Mouse (Mus musculus) thymus, postnatal 0 days (tissue): ENCODE data around the gene Kif6. TPM values are rescaled to one million over a fixed set of nuclear protein-coding genes. Genes with fewer than 3 reads are reported as not detected.

Source experiments
- DNase-seq: peaks from one replicate; pipeline ENCODE4 v3.0.0-alpha.2; 2015; ENCODE audit warnings: low spot score
- polyA plus RNA-seq: library from polyadenylated mRNA; unstranded; fragments of >200 nt; fragmentation: Nextera tagmentation; extraction: Ambion mirVana; gene quantifications from 2 replicates; pipeline ENCODE4 v1.2.1, GENCODE M21; 2015

The Kif6 gene
- polyA plus RNA-seq, 1 experiment from 2014 or later, result 1.3 TPM

DNA sequence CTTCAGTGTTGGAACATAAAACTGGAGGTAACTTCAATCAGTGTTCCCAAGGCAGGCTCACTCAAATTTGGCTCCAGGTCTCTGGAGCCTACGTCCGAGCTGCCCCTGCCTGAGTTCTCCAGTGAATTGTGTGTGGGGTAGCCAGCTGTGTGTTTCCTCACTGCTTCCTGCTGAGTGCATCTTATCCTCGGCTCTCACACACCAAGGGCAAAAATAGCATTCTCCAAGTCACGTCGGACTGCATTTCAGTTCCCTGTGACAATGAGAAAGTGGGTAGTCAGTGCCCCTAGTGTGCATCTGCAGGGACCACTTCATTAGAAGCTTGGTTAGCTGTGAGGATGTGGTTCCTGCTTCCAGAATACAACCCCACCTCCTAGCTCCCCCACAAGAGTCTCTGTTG lies 222.5 kb downstream of the Kif6 start:
- DNase-seq, result no peak

DNA sequence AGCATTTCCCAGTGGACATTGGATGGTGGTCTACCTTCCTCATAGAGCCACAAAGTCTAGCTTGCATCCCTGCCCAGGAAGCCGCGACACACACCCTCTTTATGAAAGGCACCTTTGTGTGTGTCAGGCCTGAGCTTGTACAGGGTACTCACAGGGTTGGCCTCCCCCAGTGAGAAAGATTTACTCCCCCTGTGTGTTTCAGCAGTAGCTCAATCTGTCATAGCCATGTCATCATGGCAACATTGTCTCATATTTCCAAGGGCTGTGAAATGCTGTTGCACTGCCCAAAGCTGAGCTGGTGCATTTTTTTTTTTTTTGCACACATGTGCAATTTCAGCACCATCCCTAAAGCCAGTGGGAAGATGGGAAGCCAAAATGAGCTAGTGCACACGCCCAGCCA lies 224.3 kb downstream of the Kif6 start:
- DNase-seq, result no peak

DNA sequence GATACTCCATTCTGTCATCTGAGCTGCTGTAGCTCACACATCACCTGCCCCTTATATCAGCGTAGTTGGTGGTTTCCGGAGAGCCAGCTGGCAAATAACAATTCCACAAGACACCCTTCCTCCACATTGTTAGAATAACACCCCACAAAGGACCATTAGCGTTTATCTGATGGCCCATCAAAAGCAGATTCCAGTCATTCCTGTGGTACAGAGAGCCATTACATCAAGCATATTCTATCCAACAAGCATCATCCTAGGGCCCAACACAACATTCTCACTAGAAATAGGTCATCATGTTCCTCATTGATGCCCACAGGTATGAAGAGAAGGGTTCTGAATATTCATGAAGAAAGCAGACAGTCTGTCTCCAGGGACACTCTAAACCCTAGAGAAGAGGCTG lies 236.3 kb downstream of the Kif6 start:
- no peak for DNase-seq

DNA sequence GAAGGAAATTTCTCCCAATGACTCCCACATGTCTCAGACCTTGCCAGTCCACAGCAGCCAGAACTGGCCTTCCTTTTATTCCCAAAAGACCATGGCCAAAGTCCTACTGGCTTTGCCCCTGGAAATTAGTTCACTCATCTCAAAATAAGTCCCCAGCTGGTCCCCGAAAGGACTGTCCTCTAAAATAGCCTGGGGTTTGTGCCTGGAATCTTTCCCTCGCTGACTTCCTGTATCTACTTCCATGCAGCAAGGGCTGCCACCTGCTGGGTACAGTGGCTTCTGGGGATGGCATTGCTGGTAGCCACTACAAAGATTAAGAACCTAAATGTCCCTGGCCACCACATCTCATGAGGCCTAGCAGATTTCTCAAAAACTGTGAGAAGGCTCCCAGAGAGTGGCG lies 237.2 kb downstream of the Kif6 start:
- DNase-seq, result no peak

DNA sequence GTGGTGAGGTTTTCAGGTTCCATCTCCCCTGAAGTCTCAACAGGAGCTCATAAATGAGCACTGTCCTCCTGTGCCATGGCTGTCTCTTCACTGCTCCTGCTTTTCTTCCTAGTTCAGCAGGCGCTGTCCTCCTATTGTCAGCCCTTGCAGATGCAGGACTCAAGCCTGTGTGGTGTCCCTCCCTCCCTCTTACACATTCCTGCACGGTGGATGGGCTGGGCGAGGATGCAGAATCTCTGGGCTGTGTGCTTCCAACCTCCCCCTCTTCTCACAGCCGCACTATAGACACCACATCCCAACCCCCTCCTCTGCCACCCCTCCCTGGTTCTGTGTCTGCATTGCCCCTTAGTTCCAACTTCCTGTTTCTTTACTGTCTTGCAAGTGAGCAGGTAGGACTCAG lies 240.8 kb downstream of the Kif6 start:
- no peak for DNase-seq

DNA sequence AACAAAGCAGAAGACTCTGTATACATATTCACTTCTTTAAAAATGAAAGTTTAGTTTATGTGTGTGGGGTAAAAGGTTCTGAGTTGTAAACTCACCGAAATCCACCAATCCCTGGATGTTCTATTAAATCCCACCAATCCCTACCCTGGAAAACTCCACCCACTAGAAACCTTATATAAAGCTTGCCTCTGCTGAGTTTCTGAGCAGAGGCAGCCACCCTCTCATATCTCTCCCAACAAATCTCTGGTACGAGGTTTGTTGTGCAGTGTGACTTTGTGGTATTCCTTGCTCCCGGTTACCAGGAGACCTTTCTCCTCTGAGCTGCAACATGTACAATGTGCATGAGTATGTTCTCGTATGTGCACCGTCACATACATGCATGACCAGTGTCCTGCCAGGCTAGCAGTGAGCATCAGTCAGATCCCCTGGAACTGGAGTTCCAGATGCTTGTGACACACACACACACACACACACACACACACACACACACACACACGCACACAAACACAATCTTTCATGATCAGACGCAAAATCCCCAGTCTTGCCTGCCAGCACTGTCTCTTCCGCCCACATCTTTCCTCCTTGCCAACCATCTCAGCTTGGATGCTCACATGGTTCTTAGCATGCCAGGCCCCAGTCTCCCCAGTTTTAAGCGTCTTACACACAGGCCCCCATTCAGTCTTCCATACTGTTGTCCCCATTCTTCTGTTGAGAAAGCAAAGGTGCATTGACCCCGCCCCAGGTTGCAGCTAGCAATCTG lies 245.3 kb downstream of the Kif6 start:
- no peak for DNase-seq

DNA sequence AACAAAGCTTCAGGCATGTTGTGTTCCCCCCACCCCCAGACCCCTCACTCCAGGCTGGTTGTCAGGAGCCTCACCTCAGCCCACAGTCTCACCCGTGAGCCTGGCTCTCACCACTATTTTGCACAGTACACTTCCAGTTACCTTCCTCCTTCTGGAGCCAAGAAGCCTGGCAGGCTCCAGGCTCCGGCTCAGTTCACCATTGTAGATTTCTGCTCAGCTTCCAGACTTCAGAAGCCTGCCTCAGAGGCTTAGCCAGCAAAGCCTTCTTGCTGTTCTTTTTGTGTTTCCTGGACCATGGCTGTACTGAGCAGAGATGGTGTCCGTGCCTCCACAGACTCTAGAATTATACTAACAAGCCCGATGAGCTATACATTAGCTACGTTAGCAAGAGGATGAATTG lies 248.7 kb downstream of the Kif6 start:
- no peak for DNase-seq

DNA sequence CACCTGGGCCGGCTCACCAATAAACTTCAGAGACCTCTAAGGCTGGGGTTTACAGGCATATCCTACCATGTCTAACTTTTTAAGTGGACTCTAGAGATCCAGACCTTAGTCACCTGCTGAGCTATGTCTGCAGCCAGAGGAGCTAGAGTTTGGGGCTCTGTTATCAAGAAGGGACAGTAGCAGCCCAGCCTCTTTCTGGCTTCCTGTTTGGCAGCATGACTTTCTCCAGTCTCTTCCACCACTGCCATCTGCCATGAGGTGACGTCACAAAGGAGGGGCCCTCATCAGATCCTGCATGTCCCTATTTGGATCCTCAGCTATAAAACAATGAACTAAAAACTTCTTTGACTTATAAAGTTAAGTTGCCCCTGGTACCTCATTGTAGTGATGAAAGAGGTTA lies 250.7 kb downstream of the Kif6 start:
- DNase-seq, result no peak

DNA sequence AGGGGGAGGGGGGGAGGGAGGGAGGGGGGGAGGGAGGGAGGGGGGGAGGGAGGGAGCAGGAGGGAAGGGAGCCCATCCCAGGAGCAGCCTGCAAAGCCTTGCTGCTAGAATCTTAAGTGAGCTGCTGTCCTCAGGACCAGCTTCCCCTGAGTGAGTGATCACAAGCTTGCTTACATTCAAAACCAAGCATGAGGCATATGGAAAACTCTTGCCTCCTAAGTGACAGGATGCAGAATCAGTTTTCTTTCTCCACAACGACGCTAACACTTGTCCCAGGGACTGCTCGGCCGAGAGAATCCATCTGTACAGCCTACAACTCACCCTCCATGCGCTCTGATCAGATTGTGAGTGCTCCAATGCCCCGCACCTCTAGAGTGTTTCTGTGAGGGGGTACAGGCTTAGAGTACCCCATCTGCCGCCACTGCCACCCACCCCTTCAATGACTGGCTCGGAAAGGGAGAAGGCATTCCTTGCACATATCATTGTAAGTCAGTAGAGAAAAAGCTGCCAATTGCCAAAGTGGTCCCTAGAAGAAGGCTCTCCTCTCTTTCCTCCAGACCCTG lies 251.8 kb downstream of the Kif6 start:
- DNase-seq, result no peak

DNA sequence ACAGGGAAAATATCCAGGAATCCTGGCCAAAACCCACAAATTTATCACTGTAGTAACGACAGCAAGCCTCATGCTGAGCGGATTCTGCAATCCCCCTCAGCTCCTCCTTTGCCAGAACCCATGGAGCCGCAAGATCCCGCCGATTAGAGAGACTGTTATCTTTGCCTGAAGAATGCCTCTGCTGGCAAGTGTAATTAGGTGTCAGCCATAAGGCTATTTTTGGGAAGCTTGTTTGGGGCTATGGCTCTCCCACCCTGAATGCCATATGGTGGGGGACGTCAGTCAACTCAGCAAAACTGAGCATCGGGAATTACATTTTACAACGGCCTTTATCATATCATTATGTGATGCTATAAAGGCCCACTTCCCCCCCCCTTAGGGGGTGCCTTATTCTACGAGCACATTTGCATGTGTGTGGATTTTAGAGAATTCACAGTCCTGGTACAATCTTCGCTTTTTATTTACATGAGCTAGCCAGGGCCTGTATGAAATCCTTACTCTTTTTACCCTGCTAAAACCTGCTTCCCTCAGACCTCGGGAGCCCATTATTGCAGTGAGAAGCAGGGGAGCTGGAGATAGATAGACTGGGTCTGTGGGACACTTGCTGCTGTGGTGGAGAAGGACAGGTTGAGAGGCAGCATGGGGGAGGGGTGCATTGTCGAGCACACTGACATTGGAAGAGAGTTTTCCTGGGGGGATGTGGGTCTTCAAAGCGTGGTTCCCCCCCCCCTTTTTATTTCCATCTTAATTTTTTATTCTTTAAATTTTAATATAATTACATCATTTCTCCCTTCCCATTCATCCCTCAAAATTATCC lies 252.6 kb downstream of the Kif6 start:
- DNase-seq, result no peak

DNA sequence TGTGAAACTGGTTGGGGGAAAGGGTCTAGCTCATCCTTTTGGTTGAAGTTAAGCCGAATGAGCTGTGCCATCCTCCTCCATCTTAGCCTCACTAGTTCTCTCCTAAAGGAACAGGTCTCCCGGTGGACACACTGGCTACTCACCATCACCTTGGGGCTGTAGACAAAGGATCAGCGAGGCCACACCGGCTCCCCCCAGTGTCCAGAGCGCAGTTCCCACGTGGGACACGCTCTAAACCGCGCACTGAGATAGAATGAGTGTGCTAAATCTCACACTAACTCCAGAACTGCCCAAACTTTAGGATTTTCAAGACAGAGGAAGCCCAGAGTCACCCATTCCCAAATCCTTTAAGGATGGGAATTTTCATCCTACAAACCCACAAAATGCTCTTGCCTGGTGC lies 254.3 kb downstream of the Kif6 start:
- no peak for DNase-seq

DNA sequence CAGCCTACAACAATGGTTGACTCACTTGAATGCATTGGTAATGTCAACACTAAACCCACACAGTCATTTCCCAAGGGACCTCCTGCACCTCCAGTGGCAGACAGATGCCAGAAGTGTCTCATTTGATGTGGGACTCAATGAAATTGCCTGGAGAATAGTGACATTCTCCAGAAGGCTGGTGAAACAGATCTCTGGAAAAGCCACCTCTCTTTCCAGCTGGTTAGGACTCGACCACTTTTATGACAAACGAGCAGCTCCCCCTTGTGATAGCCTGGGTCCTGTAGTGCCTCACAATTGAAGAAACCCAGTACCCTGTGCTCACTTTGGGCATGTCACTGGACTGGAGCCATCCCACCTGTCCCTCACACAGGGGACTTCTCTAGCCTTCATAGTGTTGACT lies 257.4 kb downstream of the Kif6 start:
- no peak for DNase-seq

DNA sequence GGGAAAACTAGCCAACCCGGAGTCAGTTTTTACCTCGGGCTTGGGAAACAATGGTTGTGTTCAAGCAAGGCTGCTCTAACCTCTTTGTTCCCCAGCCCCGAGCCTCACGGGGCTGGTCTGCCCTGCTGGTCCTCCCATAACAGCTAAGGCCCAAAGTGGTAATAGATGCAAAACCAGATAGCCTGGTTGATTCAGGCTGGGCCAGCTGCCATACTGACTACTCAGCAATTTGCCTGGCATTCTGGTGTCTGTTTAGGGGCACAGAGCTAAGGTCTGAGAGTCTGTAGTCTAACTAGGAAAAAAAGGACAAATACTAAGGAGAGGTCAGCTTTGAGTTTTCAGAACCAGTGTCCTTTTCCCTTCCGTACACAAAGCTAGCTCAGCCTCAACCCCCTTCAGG lies 259.8 kb downstream of the Kif6 start:
- no peak for DNase-seq

DNA sequence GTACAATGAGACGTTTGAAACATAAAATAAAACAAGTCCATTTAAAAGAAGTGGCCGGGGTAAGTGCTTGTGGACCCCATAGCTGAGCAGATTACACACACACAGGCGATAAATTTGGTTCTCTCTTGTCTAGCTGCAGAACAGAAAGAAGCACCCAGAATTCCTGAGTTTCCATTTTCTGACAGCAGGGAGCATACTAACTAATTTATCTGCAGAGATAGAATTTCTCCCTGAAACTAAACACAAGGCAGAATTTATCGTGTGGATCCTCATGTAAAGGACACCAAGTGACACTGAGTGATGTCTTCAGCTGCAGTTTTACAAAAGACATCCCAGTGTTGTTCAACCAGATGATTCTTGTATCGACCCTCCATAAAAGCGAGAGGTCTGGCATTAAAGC lies 260.5 kb downstream of the Kif6 start:
- DNase-seq, result no peak

DNA sequence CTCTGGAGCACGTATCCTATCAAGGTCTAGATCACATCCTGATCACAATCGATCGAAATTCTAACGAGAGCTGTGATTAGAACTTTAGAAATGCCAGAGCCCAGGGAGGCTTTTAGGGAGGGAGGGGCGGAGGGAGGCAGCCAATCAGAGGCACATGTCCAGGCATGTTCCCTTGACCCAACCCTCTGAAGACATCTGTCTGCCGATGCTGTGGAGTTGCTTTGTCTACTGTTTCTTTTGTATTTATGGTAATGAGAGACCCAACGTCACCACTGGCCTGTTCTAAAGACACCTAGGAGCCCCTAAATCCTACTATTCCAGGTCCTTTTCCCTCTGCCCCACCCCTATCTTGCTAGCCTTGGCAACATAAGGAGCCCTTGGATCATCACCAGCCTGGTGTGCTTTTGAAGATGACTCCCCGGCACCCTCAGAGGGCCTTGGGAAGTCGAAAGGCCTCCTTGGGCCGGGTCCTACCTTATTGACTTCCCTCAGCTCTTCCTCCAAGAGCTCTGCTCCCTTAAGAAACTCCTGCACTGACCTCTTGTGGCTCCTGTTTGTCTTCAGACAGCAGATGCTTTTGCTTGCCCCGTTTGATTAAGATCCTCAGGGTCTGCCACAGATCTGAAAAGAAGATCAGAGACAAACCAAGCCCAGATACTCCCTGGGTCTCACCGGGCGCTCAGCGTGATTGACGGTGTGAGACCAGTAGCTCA lies 261.2 kb downstream of the Kif6 start:
- DNase-seq, result no peak

DNA sequence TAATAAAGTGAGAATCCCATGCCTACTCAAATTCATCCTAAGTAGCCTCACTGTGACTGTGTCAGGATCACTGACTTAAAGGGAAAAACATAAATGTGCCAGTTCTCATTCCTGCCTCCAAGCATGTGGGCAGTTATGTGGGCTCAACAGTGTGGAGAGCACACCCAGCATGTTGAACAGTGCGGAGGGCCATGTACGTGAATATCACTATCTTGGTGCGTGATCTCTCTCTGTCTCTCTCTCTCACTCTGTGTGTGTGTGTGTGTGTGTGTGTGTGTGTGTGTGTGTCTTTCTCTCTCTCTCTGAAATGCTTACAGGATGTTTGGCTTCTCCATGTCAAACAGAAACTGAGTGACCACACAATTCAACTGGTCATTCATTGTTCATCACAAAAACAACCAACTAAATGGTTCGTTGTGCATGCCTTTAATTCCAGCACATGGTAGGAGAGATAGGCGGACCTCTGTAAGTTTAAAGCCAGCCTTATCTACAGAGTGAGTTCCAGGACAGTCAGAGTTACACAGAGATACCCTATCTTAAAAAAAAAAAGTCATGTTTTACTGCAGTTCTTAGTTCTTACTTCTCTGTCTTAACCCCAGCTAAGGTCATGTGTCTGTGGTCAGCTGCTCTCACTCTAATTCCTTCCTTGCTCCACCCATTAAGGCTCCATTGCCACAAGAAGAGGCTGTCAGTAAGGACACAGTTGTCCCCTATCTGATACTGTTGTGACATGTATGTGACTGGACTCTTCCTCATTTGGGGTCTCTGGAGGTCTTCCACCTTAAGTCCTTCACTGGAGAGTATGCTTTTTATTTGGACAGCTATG lies 266.2 kb downstream of the Kif6 start:
- DNase-seq, result no peak

DNA sequence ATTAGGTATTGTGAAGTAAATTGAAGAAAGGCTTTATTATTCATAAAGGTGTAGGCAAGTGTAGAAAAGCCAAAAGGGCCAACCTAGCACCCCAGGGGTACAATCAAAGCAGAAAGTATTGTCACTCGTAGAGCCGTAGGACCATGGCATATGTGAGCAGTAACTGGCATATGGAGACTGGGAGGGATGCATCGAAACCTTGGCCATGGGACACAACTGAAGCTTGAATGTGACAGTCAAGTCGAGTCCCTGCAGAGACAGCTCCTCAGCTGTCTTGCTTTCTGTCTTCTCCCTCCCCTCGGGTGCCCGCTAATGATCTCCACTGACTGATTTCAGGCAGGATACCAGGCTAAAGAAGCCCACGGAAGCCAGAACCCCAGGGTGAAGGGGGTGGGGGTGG lies 266.9 kb downstream of the Kif6 start:
- no peak for DNase-seq

DNA sequence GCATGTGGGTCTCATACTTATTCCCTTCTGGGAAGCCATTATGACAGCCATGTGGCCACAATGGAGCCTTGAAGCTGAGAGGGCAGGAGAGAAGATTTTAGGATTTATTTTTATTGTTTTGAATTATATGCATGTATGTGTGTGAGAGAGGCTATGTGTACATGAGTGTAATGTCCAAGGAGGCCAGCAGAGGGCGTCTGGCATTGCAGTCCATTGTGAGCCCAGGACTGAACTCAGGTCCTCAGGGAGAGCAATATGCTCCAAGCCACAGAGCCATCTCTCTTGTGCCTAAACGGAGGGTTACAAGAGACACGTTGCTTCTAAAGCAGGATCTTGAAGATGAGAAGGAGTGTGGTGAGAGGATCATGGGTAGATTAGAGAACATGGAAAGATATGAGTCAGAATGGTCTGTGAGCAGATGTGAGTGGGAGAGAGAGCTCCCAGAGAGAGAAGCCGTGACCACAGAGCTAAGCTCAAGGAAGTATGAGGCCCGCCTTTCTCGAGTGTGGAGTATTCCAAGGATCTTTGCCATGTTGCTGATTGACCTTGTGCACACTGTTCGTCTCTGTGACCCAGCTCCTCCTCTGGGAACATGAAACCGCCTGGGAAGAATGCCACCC lies 268.3 kb downstream of the Kif6 start:
- DNase-seq, result no peak

DNA sequence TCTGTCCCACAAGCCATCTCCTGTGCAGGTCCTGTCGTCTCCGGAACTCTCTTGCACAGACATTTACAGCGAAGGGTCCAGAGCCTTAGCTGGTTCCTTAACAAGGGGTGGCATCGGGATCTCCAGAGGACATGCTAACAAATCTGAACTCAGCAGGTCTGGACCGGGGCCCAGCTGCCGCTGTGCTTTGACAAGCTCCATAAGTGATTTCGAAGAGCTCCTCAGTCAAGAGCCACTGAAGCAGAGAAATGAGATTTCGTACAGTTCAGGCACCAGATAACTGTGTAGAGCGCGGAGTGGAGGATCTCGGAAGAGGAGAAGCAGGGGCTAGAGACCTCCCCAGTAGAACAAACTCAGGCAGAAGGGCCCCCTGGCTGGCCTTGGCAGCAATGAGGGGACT lies 270.1 kb downstream of the Kif6 start:
- DNase-seq, result no peak

DNA sequence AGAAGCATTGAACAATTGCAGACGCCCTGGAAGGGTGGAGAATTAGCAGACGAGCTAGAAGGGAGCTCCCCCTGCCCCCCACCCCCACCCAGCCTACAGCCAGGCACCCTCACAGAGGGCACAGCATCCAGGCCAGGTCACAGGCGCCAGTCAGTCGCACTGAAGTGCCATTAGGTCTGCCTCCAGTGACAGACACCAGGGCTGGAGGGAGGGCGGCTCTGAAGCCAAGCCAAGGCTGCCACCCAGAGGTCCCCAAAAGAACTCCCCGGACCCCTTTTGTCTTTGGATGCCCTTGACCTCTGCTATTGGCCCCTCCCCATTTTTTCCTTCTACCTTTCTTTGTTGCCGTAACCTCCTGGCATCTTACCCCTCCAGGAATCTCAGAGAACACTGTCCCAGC lies 274.7 kb downstream of the Kif6 start:
- no peak for DNase-seq

DNA sequence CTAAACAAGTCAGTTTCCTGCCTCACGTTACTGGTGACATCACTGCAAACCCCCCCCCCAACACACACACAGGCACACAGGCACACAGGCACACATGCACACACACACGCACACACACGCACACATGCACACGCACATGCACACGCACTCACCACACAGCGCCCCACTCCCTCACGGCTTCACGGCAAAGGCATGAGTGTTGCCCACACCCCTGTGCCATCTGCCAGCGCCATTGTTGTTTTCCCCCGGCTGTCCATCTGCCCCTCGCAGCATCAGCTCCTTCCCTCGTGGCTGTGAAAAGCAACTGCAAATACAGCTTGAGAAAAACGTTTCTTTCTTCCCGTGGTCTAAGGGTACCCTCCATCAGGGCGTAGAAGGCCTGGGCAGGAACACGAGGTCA lies 275.9 kb downstream of the Kif6 start:
- DNase-seq, result no peak
